Mouse (Mus musculus): ENCODE results near the gene Spp2. TPM values are rescaled to one million over a fixed set of nuclear protein-coding genes. Genes with fewer than 3 reads are reported as not detected.

Gene Spp2
- polyA plus RNA-seq, 1 experiment from 2014 or later = not detected

DNA sequence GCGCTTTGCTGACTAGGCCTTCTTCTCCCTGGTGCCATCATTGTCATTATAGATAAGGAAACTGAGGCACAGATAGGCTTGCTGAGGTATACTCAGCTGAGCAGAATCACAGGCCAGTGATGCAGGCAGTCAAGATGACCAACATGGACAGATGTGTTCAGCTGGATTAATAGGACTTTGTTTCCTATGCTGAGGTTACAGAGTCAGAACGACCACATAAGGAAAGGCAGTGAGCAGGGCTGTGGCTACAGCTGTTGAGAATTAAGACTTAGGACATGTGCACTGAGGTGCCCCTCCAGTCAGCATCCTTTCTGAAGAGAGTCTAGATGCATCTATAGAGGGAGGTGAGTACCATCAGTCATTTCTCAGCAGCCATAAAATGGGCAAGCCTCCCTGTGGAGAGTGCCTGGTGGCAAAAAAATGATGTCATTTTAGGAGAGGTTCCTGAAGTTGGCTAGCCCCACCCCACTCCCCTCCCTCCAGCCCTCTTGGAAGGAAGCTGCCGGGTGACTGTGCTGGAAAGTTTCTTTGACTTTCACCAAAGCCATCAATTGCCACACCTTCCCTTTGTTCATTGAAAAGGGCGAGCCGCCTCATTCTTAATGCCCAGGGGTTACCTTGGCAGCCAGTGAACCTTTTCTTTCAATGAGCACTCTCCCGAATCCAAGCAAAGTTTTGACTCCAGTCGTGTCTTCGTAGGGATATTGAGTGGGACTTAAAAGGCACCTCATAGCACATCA is 59.7 kb downstream of the Spp2 start:
- Histone ChIP-seq H3K27me3 (ENCODE audit: control insufficient read depth, insufficient read depth, low read length) (no peaks in the 10 kb centered on the region), H3K4me3 (ENCODE audit: low read depth, low read length) (no peak overlapping the region), H3K4me1 (replicated peaks; ENCODE audit: control insufficient read depth, insufficient read depth, low read length) (no peaks in the 10 kb centered on the region), H3K36me3 (ENCODE audit: control insufficient read depth, insufficient read depth, low read length) (no peaks in the 10 kb centered on the region), H3K9ac (ENCODE audit: low read length) (no peak overlapping the region), H3K27ac (ENCODE audit: low read depth, low read length) (no peak overlapping the region), H3K9me3 (ENCODE audit: control insufficient read depth, low read length) (no peaks in the 10 kb centered on the region), H3K4me2 (ENCODE audit: low read depth, low read length, severe bottlenecking) (no peak overlapping the region)
- DNase-seq (ENCODE audit: low spot score) (no peak), ATAC-seq (replicated peaks; ENCODE audit: low FRiP score) (no peak)
- 74% methylated on average over 8 of the region's 8 CpGs for WGBS

- H3K4me2 ChIP-seq (ENCODE audit: low read depth, low read length, severe bottlenecking) = no peak overlapping the region
- H3K9ac ChIP-seq (ENCODE audit: low read length) = no peak overlapping the region
- H3K36me3 ChIP-seq (ENCODE audit: control insufficient read depth, insufficient read depth, low read length) = no peaks in the 10 kb centered on the region
- 0 out of 2 replicates have a peak, but pooled peaks cover 2% of the 10 kb centered on the region for H3K4me1 ChIP-seq (replicated peaks; ENCODE audit: control insufficient read depth, insufficient read depth, low read length)
- H3K4me3 ChIP-seq (ENCODE audit: low read depth, low read length) = no peak overlapping the region
- H3K9me3 ChIP-seq (ENCODE audit: control insufficient read depth, low read length) = no peaks in the 10 kb centered on the region
- ATAC-seq (replicated peaks; ENCODE audit: low FRiP score) (no peak), DNase-seq (ENCODE audit: low spot score) (no peak)
- no peaks in the 10 kb centered on the region for H3K27me3 ChIP-seq (ENCODE audit: control insufficient read depth, insufficient read depth, low read length)
- H3K27ac ChIP-seq (ENCODE audit: low read depth, low read length) = no peak overlapping the region
- 80% methylated on average over 5 of the region's 5 CpGs for WGBS
Measured at GRCm38 (mm10) chr1:88467866-88468265, 61.1 kb downstream of the Spp2 start.

- no peak overlapping the region for H3K4me3 ChIP-seq (ENCODE audit: low read depth, low read length)
- H3K9me3 ChIP-seq (ENCODE audit: control insufficient read depth, low read length) = no peaks in the 10 kb centered on the region
- 0 out of 2 replicates have a peak, but pooled peaks cover 2% of the 10 kb centered on the region for H3K4me1 ChIP-seq (replicated peaks; ENCODE audit: control insufficient read depth, insufficient read depth, low read length)
- no peaks in the 10 kb centered on the region for H3K36me3 ChIP-seq (ENCODE audit: control insufficient read depth, insufficient read depth, low read length)
- H3K27me3 ChIP-seq (ENCODE audit: control insufficient read depth, insufficient read depth, low read length) = no peaks in the 10 kb centered on the region
- DNase-seq (ENCODE audit: low spot score) (no peak), ATAC-seq (replicated peaks; ENCODE audit: low FRiP score) (no peak)
- 93% methylated on average over 2 of the region's 2 CpGs for WGBS
- no peak overlapping the region for H3K27ac ChIP-seq (ENCODE audit: low read depth, low read length)
- no peak overlapping the region for H3K4me2 ChIP-seq (ENCODE audit: low read depth, low read length, severe bottlenecking)
- no peak overlapping the region for H3K9ac ChIP-seq (ENCODE audit: low read length)
Measured at GRCm38 (mm10) chr1:88468335-88468734, 61.6 kb downstream of the Spp2 start.

DNA sequence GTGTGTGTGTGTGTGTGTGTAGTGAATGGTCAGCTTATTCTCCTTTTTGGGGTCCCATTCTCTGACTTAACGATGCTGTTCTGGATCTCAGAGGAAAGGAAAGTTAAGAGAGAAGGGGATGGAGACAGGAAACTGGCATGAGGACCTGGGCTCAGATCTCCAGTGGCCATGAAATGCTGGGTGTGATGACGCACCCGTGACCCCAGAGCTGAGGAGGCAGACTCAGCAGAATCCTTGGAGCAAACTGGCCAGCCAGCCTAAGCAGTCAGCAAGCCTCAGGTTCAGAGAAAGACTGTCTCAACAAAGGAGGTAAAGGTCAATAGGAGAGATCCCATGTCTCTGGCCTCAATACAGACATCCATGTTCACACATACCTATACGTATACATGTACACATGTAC is 63.0 kb downstream of the Spp2 start:
- no peak overlapping the region for H3K4me2 ChIP-seq (ENCODE audit: low read depth, low read length, severe bottlenecking)
- H3K9ac ChIP-seq (ENCODE audit: low read length) = no peak overlapping the region
- 0 out of 2 replicates have a peak, but pooled peaks cover 2% of the 10 kb centered on the region for H3K4me1 ChIP-seq (replicated peaks; ENCODE audit: control insufficient read depth, insufficient read depth, low read length)
- H3K36me3 ChIP-seq (ENCODE audit: control insufficient read depth, insufficient read depth, low read length) = no peaks in the 10 kb centered on the region
- no peaks in the 10 kb centered on the region for H3K27me3 ChIP-seq (ENCODE audit: control insufficient read depth, insufficient read depth, low read length)
- WGBS = 91% methylated on average over 4 of the region's 4 CpGs
- no peak overlapping the region for H3K27ac ChIP-seq (ENCODE audit: low read depth, low read length)
- ATAC-seq (replicated peaks; ENCODE audit: low FRiP score) (no peak), DNase-seq (ENCODE audit: low spot score) (no peak)
- no peaks in the 10 kb centered on the region for H3K9me3 ChIP-seq (ENCODE audit: control insufficient read depth, low read length)
- no peak overlapping the region for H3K4me3 ChIP-seq (ENCODE audit: low read depth, low read length)

GRCm38 (mm10) chr1:88472258-88472657 is 65.5 kb downstream of the Spp2 start:
- 0 out of 2 replicates have a peak, but pooled peaks cover 2% of the 10 kb centered on the region for H3K4me1 ChIP-seq (replicated peaks; ENCODE audit: control insufficient read depth, insufficient read depth, low read length)
- H3K27ac ChIP-seq (ENCODE audit: low read depth, low read length) = no peak overlapping the region
- H3K9me3 ChIP-seq (ENCODE audit: control insufficient read depth, low read length) = no peaks in the 10 kb centered on the region
- ATAC-seq (replicated peaks; ENCODE audit: low FRiP score) (no peak), DNase-seq (ENCODE audit: low spot score) (no peak)
- no peaks in the 10 kb centered on the region for H3K36me3 ChIP-seq (ENCODE audit: control insufficient read depth, insufficient read depth, low read length)
- no peak overlapping the region for H3K4me3 ChIP-seq (ENCODE audit: low read depth, low read length)
- H3K9ac ChIP-seq (ENCODE audit: low read length) = no peak overlapping the region
- 12% methylated on average over 6 of the region's 6 CpGs for WGBS
- H3K4me2 ChIP-seq (ENCODE audit: low read depth, low read length, severe bottlenecking) = no peak overlapping the region
- no peaks in the 10 kb centered on the region for H3K27me3 ChIP-seq (ENCODE audit: control insufficient read depth, insufficient read depth, low read length)

DNA sequence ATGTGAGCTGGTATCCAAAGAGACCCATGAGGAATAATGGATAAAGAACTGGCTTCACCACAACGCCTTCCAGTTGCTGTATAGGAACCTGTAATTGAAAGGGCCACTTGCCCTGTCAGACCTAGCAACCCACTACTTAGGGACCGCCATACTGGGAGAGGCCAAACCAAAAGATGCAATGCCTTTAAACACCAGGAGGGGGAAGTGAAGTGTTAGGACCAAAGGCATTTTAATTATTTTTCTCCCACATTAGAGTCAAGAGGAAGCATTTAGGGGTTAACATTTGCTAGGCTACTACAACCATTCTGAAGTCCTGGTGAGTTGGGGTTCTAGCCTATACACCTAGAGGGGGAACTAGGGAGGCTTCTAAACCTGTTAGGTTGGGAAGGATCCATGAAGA is 67.1 kb downstream of the Spp2 start:
- Histone ChIP-seq H3K27ac (ENCODE audit: low read depth, low read length) (no peak overlapping the region), H3K4me2 (ENCODE audit: low read depth, low read length, severe bottlenecking) (no peak overlapping the region), H3K9me3 (ENCODE audit: control insufficient read depth, low read length) (no peaks in the 10 kb centered on the region), H3K27me3 (ENCODE audit: control insufficient read depth, insufficient read depth, low read length) (no peaks in the 10 kb centered on the region), H3K4me3 (ENCODE audit: low read depth, low read length) (no peak overlapping the region), H3K36me3 (ENCODE audit: control insufficient read depth, insufficient read depth, low read length) (no peaks in the 10 kb centered on the region), H3K9ac (ENCODE audit: low read length) (no peak overlapping the region), H3K4me1 (replicated peaks; ENCODE audit: control insufficient read depth, insufficient read depth, low read length) (peaks cover 6% of the 10 kb centered on the region; the same call in 1 of the 2 replicates)
- no peak for ATAC-seq (replicated peaks; ENCODE audit: low FRiP score)
- DNase-seq (ENCODE audit: low spot score) = no peak
- 74% methylated on average over 2 of the region's 2 CpGs for WGBS

GRCm38 (mm10) chr1:88474598-88474997 is 67.8 kb downstream of the Spp2 start:
- H3K4me2 ChIP-seq (ENCODE audit: low read depth, low read length, severe bottlenecking) = no peak overlapping the region
- no peaks in the 10 kb centered on the region for H3K9me3 ChIP-seq (ENCODE audit: control insufficient read depth, low read length)
- no peak overlapping the region for H3K9ac ChIP-seq (ENCODE audit: low read length)
- H3K27me3 ChIP-seq (ENCODE audit: control insufficient read depth, insufficient read depth, low read length) = no peaks in the 10 kb centered on the region
- H3K4me3 ChIP-seq (ENCODE audit: low read depth, low read length) = no peak overlapping the region
- no peak overlapping the region for H3K27ac ChIP-seq (ENCODE audit: low read depth, low read length)
- ATAC-seq (replicated peaks; ENCODE audit: low FRiP score) (no peak), DNase-seq (ENCODE audit: low spot score) (no peak)
- no peaks in the 10 kb centered on the region for H3K36me3 ChIP-seq (ENCODE audit: control insufficient read depth, insufficient read depth, low read length)
- 69% methylated on average over 7 of the region's 7 CpGs for WGBS
- H3K4me1 ChIP-seq (replicated peaks; ENCODE audit: control insufficient read depth, insufficient read depth, low read length) = peaks cover 6% of the 10 kb centered on the region; the same call in 1 of the 2 replicates

DNA sequence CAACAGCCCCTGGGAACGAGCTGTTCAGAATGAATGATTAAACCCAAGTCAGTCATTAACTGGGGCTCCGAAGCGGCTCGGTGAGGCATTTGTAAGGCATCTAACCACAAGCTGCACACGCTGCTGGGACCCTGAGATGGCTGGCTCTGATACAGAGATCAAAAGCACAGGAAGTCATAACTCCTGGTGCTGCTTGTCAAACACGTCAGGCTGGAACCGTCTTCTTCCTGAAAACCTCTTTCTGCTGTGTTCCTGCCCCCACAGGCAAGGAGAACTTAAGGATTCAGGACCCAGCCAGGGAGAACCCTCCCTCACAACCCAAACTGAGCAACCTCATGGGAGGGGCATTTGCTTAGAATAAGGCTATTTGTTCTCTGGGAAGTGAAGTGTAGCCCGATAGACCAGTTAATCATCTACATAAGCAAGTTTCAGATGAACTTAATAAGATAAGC is 68.8 kb downstream of the Spp2 start:
- H3K4me3 ChIP-seq (ENCODE audit: low read depth, low read length) = no peak overlapping the region
- no peak for ATAC-seq (replicated peaks; ENCODE audit: low FRiP score)
- H3K4me1 ChIP-seq (replicated peaks; ENCODE audit: control insufficient read depth, insufficient read depth, low read length) = peaks cover 6% of the 10 kb centered on the region; the same call in 1 of the 2 replicates
- 69% methylated on average over 8 of the region's 8 CpGs for WGBS
- no peak overlapping the region for H3K27ac ChIP-seq (ENCODE audit: low read depth, low read length)
- no peak overlapping the region for H3K4me2 ChIP-seq (ENCODE audit: low read depth, low read length, severe bottlenecking)
- H3K9ac ChIP-seq (ENCODE audit: low read length) = no peak overlapping the region
- no peaks in the 10 kb centered on the region for H3K9me3 ChIP-seq (ENCODE audit: control insufficient read depth, low read length)
- no peak for DNase-seq (ENCODE audit: low spot score)
- no peaks in the 10 kb centered on the region for H3K27me3 ChIP-seq (ENCODE audit: control insufficient read depth, insufficient read depth, low read length)
- H3K36me3 ChIP-seq (ENCODE audit: control insufficient read depth, insufficient read depth, low read length) = no peaks in the 10 kb centered on the region

Data from forebrain, embryonic 11.5 days (tissue).